Mouse (Mus musculus): Measurements from ENCODE around the gene Eif4b. TPM values are rescaled to one million over a fixed set of nuclear protein-coding genes. Genes with fewer than 3 reads are reported as not detected.
A peak's percentile ranks its signal among the peaks of the same experiment; 100 is the strongest.

Eif4b gene
- polyA plus RNA-seq, 1 experiment, result 99.3 TPM

DNA sequence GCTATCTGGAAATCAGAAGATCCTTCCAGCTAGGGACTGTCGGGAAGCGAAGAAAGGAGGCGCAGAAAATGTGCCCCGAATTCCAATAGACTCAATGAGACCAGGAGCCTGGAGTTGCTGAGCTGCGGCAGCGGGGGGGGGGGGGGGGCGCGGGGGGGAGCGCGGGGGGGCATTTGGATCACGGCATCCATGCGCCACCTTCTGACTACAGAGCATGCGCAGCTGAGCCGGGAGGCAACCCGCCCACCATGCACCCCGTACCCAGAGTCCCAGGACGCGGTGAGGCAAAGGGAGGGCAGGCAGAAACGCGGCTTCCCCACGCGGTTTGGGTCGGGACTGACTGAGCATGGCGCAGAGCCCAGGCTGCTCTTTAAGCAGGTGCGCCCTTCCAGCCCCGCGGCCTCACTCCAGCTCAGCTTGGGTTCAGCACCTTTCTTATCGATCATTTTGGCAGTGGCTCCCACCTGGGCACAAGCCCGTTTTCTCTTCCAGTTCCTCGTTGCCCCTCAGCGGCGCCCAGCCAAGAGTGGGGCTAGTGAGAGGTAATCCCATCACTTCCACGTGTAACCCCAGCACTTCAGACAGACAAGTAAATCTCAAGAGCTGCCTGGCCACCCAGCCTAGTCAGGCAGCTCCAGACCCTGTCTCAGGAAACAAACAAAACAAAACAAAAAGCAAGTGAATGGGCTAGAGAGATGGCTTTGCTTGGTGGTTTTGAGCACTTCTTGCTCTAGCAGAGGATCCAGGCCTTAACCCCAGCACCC lies 21.5 kb upstream of the Eif4b start:
- Histone ChIP-seq H3K36me3 (ENCODE audit: control insufficient read depth, insufficient read depth, low read length) (no peaks in the 10 kb centered on the region), H3K27me3 (ENCODE audit: control insufficient read depth, insufficient read depth, low read length) (no peaks in the 10 kb centered on the region), H3K27ac (ENCODE audit: control insufficient read depth, insufficient read depth, low read length) (no peak overlapping the region), H3K4me1 (replicated peaks; ENCODE audit: control insufficient read depth, insufficient read depth, low read length) (no peaks in the 10 kb centered on the region; the same call in 1 of the 2 replicates), H3K4me3 (ENCODE audit: control insufficient read depth, insufficient read depth, low read length) (no peak overlapping the region; the same call in 1 of the 2 replicates)
- 4% methylated on average over 28 of the region's 33 CpGs for WGBS
- peak; percentile 35 for DNase-seq
- TF ChIP-seq CTCF (IDR thresholded peaks at IDR 0.05; ENCODE audit: borderline replicate concordance, control insufficient read depth, extremely low read depth, insufficient read depth, low read length, poor library complexity) (no peak), POLR2A (IDR thresholded peaks at IDR 0.05; ENCODE audit: control insufficient read depth, extremely low read depth, insufficient read depth, low read length, poor library complexity) (no peak)

GRCm38 (mm10) chr15:102056495-102057174 lies 16.9 kb upstream of the Eif4b start:
- no peak for DNase-seq
- H3K27me3 ChIP-seq (ENCODE audit: control insufficient read depth, insufficient read depth, low read length), result no peaks in the 10 kb centered on the region
- 97% methylated on average over 15 of the region's 15 CpGs for WGBS

GRCm38 (mm10) chr15:102065661-102066325 lies 7.8 kb upstream of the Eif4b start:
- Histone ChIP-seq H3K27me3 (ENCODE audit: control insufficient read depth, insufficient read depth, low read length) (no peaks in the 10 kb centered on the region), H3K36me3 (ENCODE audit: control insufficient read depth, insufficient read depth, low read length) (no peaks in the 10 kb centered on the region), H3K4me3 (ENCODE audit: control insufficient read depth, insufficient read depth, low read length) (no peak overlapping the region), H3K27ac (ENCODE audit: control insufficient read depth, insufficient read depth, low read length) (no peak overlapping the region), H3K4me1 (replicated peaks; ENCODE audit: control insufficient read depth, insufficient read depth, low read length) (peaks cover 9% of the 10 kb centered on the region)
- DNase-seq, result peak; percentile 91
- 6% methylated on average over 20 of the region's 20 CpGs for WGBS
- peak; percentile 99 for TF ChIP-seq CTCF (IDR thresholded peaks at IDR 0.05; ENCODE audit: borderline replicate concordance, control insufficient read depth, extremely low read depth, insufficient read depth, low read length, poor library complexity)
- TF ChIP-seq POLR2A (IDR thresholded peaks at IDR 0.05; ENCODE audit: control insufficient read depth, extremely low read depth, insufficient read depth, low read length, poor library complexity), result no peak

More at GRCm38 (mm10) chr15:102056495-102057174, 16.9 kb upstream of the Eif4b start:
- no peaks in the 10 kb centered on the region; the same call in 1 of the 2 replicates for H3K4me1 ChIP-seq (replicated peaks; ENCODE audit: control insufficient read depth, insufficient read depth, low read length)
- H3K36me3 ChIP-seq (ENCODE audit: control insufficient read depth, insufficient read depth, low read length), result no peaks in the 10 kb centered on the region
- TF ChIP-seq CTCF (IDR thresholded peaks at IDR 0.05; ENCODE audit: borderline replicate concordance, control insufficient read depth, extremely low read depth, insufficient read depth, low read length, poor library complexity), result no peak
- no peak for TF ChIP-seq POLR2A (IDR thresholded peaks at IDR 0.05; ENCODE audit: control insufficient read depth, extremely low read depth, insufficient read depth, low read length, poor library complexity)
- H3K4me3 ChIP-seq (ENCODE audit: control insufficient read depth, insufficient read depth, low read length), result no peak overlapping the region
- no peak overlapping the region for H3K27ac ChIP-seq (ENCODE audit: control insufficient read depth, insufficient read depth, low read length)

DNA sequence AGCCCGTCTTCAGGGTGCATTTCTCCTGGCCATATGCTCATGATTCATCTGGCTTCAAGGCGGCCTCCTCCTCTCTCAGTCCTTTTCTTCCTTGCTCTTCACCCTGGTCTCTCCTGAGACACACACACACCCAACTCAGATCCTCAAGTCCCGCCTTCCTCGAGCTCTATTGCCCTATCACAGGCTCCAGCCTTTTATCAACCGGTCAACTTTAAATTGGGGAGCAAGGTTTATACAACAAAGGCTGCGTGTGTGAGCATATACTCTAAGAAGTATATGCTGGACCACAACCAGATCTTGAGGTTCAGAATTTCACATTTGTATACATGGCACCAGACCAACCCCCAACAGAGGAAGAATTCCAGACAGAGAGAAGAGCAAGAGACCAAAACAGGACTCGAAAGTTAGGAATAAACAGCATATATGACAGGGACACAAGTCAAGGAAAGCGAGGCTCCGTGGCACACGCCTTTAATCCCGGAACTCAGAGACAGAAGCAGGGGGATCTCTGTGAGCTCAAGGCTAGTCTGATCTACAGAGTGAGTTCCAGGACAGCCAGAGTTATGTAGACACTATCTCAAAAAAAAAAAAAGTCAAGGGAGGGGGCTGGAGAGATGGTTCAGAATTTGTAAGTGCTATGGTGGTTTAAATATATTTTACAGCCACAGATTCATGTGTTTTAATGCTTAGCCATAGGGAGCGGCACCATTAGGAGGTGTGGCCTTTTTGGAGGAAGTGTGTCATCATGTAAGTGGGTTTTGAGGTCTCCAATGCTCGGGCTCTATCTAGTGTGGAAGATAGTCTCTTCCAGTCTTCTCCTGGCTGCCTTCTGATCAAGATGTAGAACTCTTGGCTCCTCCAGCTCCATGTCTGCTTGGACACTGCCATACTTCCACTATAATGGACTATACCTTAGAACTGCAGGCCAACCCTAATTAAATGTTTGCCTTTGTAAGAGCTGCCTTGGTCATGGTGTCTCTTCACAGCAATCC lies 2.8 kb upstream of the Eif4b start:
- H3K27me3 ChIP-seq (ENCODE audit: control insufficient read depth, insufficient read depth, low read length), result no peaks in the 10 kb centered on the region
- no peaks in the 10 kb centered on the region for H3K36me3 ChIP-seq (ENCODE audit: control insufficient read depth, insufficient read depth, low read length)
- no peak overlapping the region for H3K4me3 ChIP-seq (ENCODE audit: control insufficient read depth, insufficient read depth, low read length)
- no peak overlapping the region for H3K27ac ChIP-seq (ENCODE audit: control insufficient read depth, insufficient read depth, low read length)
- no peak for DNase-seq
- no peak for TF ChIP-seq POLR2A (IDR thresholded peaks at IDR 0.05; ENCODE audit: control insufficient read depth, extremely low read depth, insufficient read depth, low read length, poor library complexity)
- no peak for TF ChIP-seq CTCF (IDR thresholded peaks at IDR 0.05; ENCODE audit: borderline replicate concordance, control insufficient read depth, extremely low read depth, insufficient read depth, low read length, poor library complexity)
- 85% methylated on average over 13 of the region's 13 CpGs for WGBS
- peaks cover 12% of the 10 kb centered on the region for H3K4me1 ChIP-seq (replicated peaks; ENCODE audit: control insufficient read depth, insufficient read depth, low read length)

DNA sequence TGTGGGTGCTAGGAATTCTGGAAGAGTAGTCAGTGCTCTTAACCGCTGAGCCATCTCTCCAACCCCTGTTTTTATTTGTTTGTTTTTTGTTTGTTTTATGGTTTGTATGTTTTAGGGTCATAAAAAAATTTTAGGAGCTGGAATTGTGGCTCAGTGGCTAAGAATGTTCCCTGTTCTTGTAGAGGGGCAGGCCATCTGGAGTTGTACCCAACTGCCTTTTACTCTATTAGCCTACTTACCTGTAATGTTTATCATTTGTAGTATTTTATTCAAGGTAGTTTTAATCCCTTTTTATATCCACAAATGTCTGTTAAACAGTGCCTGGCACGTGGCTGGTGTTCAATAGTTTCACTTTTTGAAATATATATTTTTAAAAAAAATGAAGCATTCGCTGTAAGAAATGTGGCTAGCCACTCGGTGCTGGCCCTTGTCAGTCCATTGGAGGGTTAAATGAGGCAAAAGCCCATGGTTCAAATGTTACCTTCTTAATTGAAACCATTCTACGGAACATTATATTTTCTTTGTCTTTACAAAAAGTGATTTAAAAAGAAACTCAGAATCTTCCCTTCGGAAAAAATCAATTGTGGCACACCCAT lies 512 bp upstream of the Eif4b start:
- H3K27me3 ChIP-seq (ENCODE audit: control insufficient read depth, insufficient read depth, low read length), result no peaks in the 10 kb centered on the region
- no peak for DNase-seq
- H3K4me3 ChIP-seq (ENCODE audit: control insufficient read depth, insufficient read depth, low read length), result peak overlapping the region; percentile 72
- H3K36me3 ChIP-seq (ENCODE audit: control insufficient read depth, insufficient read depth, low read length), result no peaks in the 10 kb centered on the region
- TF ChIP-seq CTCF (IDR thresholded peaks at IDR 0.05; ENCODE audit: borderline replicate concordance, control insufficient read depth, extremely low read depth, insufficient read depth, low read length, poor library complexity), result no peak
- no peak for TF ChIP-seq POLR2A (IDR thresholded peaks at IDR 0.05; ENCODE audit: control insufficient read depth, extremely low read depth, insufficient read depth, low read length, poor library complexity)
- peaks cover 12% of the 10 kb centered on the region for H3K4me1 ChIP-seq (replicated peaks; ENCODE audit: control insufficient read depth, insufficient read depth, low read length)
- 17% methylated on average over 6 of the region's 6 CpGs for WGBS
- H3K27ac ChIP-seq (ENCODE audit: control insufficient read depth, insufficient read depth, low read length), result no peak overlapping the region

All from thymus, adult 2 months (tissue).